In genomic region chr3:122246406-122246805, GRCm38 (mm10) we compare ENCODE assay signal across 8 mouse cellular contexts. TPM values are rescaled to one million over a fixed set of nuclear protein-coding genes. Genes with fewer than 3 reads are reported as not detected.
DNase-seq lines count a peak whose midpoint lies in the region; ATAC-seq and TF ChIP-seq lines count a peak whose summit lies in the region.

No protein-coding gene starts in this region.

- H3K27me3 ChIP-seq in lung, embryonic 14.5 days (ENCODE audit: insufficient read depth, low read length) = no peaks in the 10 kb centered on the region
- H3K27me3 ChIP-seq in embryonic facial prominence, embryonic 15.5 days = no peaks in the 10 kb centered on the region
- no peaks in the 10 kb centered on the region for H3K27me3 ChIP-seq in intestine, postnatal 0 days (replicated peaks; ENCODE audit: control insufficient read depth, insufficient read depth, low read length)
- no peaks in the 10 kb centered on the region for H3K27me3 ChIP-seq in neural tube, embryonic 13.5 days

- no peak for TF ChIP-seq CTCF in lung, embryonic 14.5 days (IDR thresholded peaks at IDR 0.05; ENCODE audit: low read depth)
- no peak for TF ChIP-seq CTCF in intestine, postnatal 0 days (IDR thresholded peaks at IDR 0.05; ENCODE audit: low read depth)

- no peaks in the 10 kb centered on the region for H3K9me3 ChIP-seq in lung, embryonic 14.5 days (ENCODE audit: low read depth, low read length)
- H3K9me3 ChIP-seq in embryonic facial prominence, embryonic 15.5 days (replicated peaks) = no peaks in the 10 kb centered on the region
- no peaks in the 10 kb centered on the region for H3K9me3 ChIP-seq in intestine, postnatal 0 days (ENCODE audit: control insufficient read depth)
- H3K9me3 ChIP-seq in neural tube, embryonic 13.5 days = no peaks in the 10 kb centered on the region

- peaks cover 5% of the 10 kb centered on the region for H3K4me1 ChIP-seq in lung, embryonic 14.5 days (ENCODE audit: insufficient read depth)
- peaks cover 21% of the 10 kb centered on the region for H3K4me1 ChIP-seq in embryonic facial prominence, embryonic 15.5 days
- no peaks in the 10 kb centered on the region for H3K4me1 ChIP-seq in intestine, postnatal 0 days (replicated peaks; ENCODE audit: control insufficient read depth, insufficient read depth, low read length)
- peaks cover 17% of the 10 kb centered on the region for H3K4me1 ChIP-seq in neural tube, embryonic 13.5 days (replicated peaks)

- peak overlapping the region; percentile 74 for H3K4me2 ChIP-seq in lung, embryonic 14.5 days
- peak overlapping the region; percentile 75 for H3K4me2 ChIP-seq in embryonic facial prominence, embryonic 15.5 days (replicated peaks)
- H3K4me2 ChIP-seq in intestine, postnatal 0 days (replicated peaks; ENCODE audit: low read depth) = peak overlapping the region; percentile 89
- peak overlapping the region; percentile 68 for H3K4me2 ChIP-seq in neural tube, embryonic 13.5 days

- peak overlapping the region; percentile 86 for H3K9ac ChIP-seq in lung, embryonic 14.5 days
- peak overlapping the region; percentile 85; the same call in 1 of the 2 replicates for H3K9ac ChIP-seq in embryonic facial prominence, embryonic 15.5 days
- peak overlapping the region; percentile 94; the same call in 1 of the 2 replicates for H3K9ac ChIP-seq in intestine, postnatal 0 days (ENCODE audit: low read depth, low read length)
- peak overlapping the region; percentile 93 for H3K9ac ChIP-seq in neural tube, embryonic 13.5 days

- H3K4me3 ChIP-seq in lung, embryonic 14.5 days (ENCODE audit: low read depth, low read length) = peak overlapping the region; percentile 91
- peak overlapping the region; percentile 87 for H3K4me3 ChIP-seq in embryonic facial prominence, embryonic 15.5 days (replicated peaks)
- peak overlapping the region; percentile 81 for H3K4me3 ChIP-seq in intestine, postnatal 0 days (ENCODE audit: low read depth, low read length)
- H3K4me3 ChIP-seq in neural tube, embryonic 13.5 days = peak overlapping the region; percentile 82

- no peak for ATAC-seq in lung, embryonic 14.5 days (ENCODE audit: insufficient read depth)
- ATAC-seq in embryonic facial prominence, embryonic 15.5 days (ENCODE audit: insufficient number of reproducible peaks, low FRiP score, low TSS enrichment, low read depth) = no peak
- no peak for ATAC-seq in intestine, postnatal 0 days
- no peak for ATAC-seq in neural tube, embryonic 13.5 days (ENCODE audit: low read depth)

- 27% methylated on average over 6 of the region's 6 CpGs for WGBS in lung, embryonic 14.5 days
- 30% methylated on average over 6 of the region's 6 CpGs for WGBS in embryonic facial prominence, embryonic 15.5 days
- 24% methylated on average over 6 of the region's 6 CpGs for WGBS in intestine, postnatal 0 days
- WGBS in neural tube, embryonic 13.5 days = 25% methylated on average over 6 of the region's 6 CpGs

- H3K36me3 ChIP-seq in lung, embryonic 14.5 days (ENCODE audit: insufficient read depth) = no peaks in the 10 kb centered on the region
- H3K36me3 ChIP-seq in embryonic facial prominence, embryonic 15.5 days = no peaks in the 10 kb centered on the region
- no peaks in the 10 kb centered on the region for H3K36me3 ChIP-seq in intestine, postnatal 0 days (ENCODE audit: control insufficient read depth, insufficient read depth)
- H3K36me3 ChIP-seq in neural tube, embryonic 13.5 days = no peaks in the 10 kb centered on the region

- peak overlapping the region; percentile 92; the same call in 1 of the 2 replicates for H3K27ac ChIP-seq in lung, embryonic 14.5 days (ENCODE audit: low read depth)
- no peak overlapping the region for H3K27ac ChIP-seq in embryonic facial prominence, embryonic 15.5 days (replicated peaks)
- peak overlapping the region; percentile 94 for H3K27ac ChIP-seq in intestine, postnatal 0 days (ENCODE audit: low read depth, low read length)
- H3K27ac ChIP-seq in neural tube, embryonic 13.5 days (replicated peaks) = peak overlapping the region; percentile 95

- DNase-seq in lung, embryonic 14.5 days = no peak
- DNase-seq in lung, postnatal 36 days = no peak
- no peak for DNase-seq in ovary, postnatal 10 days (ENCODE audit: low spot score)
- DNase-seq in left cerebral cortex, adult 9 months (ENCODE audit: low spot score in 2 of 2) = no peak
- no peak for DNase-seq in thymus, postnatal 36 days

RNA-seq across cellular contexts. Expression of gene Gclm, which starts 1.0 kb away (rescaled TPM):
- polyA plus RNA-seq in lung, embryonic 14.5 days (2014; fragmentation: Nextera tagmentation; extraction: Ambion mirVana) = 76.3 and 78.6 TPM in 2 replicates
- polyA plus RNA-seq in embryonic facial prominence, embryonic 15.5 days (2015; fragmentation: Nextera tagmentation; extraction: Ambion mirVana) = 68.6 and 74.2 TPM in 2 replicates
- polyA plus RNA-seq in intestine, postnatal 0 days (2015; fragmentation: Nextera tagmentation; extraction: Ambion mirVana) = 382 and 400 TPM in 2 replicates
- 41.2 and 48.4 TPM in 2 replicates for polyA plus RNA-seq in neural tube, embryonic 13.5 days (2015; fragmentation: Nextera tagmentation; extraction: Ambion mirVana)

RNA-seq across cellular contexts. Expression of gene Dnttip2, which starts 27.8 kb away (rescaled TPM):
- 77.8 and 80.2 TPM in 2 replicates for polyA plus RNA-seq in lung, embryonic 14.5 days (2014; fragmentation: Nextera tagmentation; extraction: Ambion mirVana)
- 63.8 and 65.0 TPM in 2 replicates for polyA plus RNA-seq in embryonic facial prominence, embryonic 15.5 days (2015; fragmentation: Nextera tagmentation; extraction: Ambion mirVana)
- 42.4 and 44.9 TPM in 2 replicates for polyA plus RNA-seq in intestine, postnatal 0 days (2015; fragmentation: Nextera tagmentation; extraction: Ambion mirVana)
- polyA plus RNA-seq in neural tube, embryonic 13.5 days (2015; fragmentation: Nextera tagmentation; extraction: Ambion mirVana) = 56.6 and 61.0 TPM in 2 replicates

RNA-seq across cellular contexts. Expression of gene Bcar3, which starts 47.5 kb away (rescaled TPM):
- polyA plus RNA-seq in lung, embryonic 14.5 days (2014; fragmentation: Nextera tagmentation; extraction: Ambion mirVana) = 13.4 and 14.0 TPM in 2 replicates
- 11.3 and 12.6 TPM in 2 replicates for polyA plus RNA-seq in embryonic facial prominence, embryonic 15.5 days (2015; fragmentation: Nextera tagmentation; extraction: Ambion mirVana)
- polyA plus RNA-seq in intestine, postnatal 0 days (2015; fragmentation: Nextera tagmentation; extraction: Ambion mirVana) = 33.5 and 33.8 TPM in 2 replicates
- polyA plus RNA-seq in neural tube, embryonic 13.5 days (2015; fragmentation: Nextera tagmentation; extraction: Ambion mirVana) = 9.1 and 9.4 TPM in 2 replicates
